Mouse (Mus musculus) liver (tissue): Measurements from ENCODE around the gene Efna2.

Source experiments
- DNase-seq: peaks from one replicate; pipeline ENCODE4 v3.0.0-alpha.2; 2020; ENCODE audit warnings: mixed read lengths

Efna2 gene

DNA sequence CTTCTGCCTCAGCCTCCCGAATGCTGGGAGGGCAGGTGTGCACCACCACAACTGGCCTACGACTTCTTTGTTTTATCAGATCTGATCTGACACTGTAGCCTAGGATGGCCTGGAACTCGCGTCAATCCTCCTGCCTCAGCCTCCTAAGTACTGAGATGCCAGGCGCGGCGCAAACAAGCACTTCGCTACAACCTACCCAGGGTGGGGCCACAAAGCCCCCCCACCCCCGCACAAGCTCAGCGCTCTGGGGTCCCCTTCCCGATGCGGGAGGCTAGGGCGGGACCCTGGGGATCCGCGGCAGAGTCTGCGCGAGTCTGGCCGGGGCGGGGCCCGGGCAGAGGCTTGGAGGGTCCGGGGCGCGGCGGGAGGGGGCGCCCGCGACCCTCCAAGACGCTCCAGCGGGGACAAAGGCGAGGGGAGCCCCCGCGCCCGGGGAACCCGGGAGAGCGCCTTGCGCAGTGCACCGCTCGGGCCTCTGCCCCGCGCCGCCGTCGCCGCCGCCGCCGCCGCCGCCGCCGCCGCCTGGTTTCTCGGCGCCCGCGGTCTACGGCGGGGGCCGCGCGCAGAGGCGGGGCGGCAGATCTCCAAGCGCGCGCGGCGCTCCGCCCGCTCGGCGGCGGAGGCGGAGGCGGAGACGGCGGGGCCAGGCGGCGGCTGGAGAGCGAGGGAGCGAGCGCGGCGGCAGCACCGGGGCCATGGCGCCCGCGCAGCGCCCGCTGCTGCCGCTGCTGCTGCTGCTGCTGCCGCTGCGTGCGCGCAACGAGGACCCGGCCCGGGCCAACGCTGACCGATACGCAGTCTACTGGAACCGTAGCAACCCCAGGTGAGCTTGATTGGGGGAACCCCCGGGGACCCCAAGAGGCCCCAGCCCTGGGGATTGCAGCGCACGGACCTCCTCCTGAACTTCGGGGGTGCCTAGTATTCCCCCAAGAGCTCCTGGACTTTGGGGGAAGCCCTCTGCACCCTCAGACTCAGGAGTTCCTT lies at the start of gene Efna2:
Efna2 (plus strand) TSS at position 415 of the 984 bp plus-strand sequence.
- no peak for DNase-seq

DNA sequence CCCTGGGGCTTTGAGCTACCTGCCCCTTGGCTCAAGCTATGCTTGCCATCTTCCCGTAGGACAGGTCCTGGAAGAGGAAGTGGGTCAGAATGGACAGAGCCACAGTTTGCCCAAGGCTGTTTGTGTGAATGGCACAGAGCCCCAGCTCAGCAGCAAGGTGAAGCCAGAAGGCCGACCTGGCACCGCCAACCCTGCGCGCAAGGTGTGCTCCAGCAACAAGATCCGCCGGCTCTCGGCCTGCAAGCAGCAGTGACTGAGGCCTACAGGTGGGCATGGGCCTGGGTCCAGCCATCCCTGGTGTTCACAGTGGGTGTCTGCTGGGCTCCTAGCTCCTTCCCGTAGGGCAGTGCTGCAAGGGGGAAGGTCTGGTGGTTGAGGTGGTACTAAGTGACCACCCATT lies 49.4 kb upstream of the Efna2 start:
- DNase-seq, result no peak

DNA sequence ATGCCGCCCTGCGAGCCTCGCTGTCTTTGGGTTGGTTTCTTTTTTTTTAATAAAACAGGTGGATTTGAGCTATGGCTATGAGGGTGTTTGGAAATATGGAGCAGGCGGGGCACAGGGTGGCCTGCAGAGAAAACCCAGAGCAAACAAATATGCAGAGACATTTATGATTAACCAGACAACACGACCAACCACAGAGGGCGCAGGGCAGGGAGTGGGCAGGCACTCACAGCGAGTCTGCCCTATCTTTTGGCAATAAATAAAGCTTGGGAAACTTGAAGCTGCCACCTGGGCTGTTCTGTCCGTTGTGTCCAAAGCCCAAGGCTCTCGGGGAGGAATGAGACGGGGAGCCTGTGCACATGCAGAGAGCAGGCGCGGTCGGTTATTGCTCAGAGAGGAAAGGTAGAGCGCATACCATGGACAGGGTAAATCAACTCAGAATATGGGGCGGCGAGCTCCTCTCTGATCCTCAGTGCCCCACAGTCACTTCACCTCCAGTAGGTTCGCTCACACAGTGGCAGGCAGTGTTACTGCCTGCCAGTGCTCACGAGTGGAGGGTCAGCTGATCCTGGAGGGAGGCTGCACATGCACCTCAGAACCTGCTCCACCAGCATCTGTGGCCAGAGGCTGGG lies 48.8 kb upstream of the Efna2 start:
- DNase-seq, result peak; percentile 22

DNA sequence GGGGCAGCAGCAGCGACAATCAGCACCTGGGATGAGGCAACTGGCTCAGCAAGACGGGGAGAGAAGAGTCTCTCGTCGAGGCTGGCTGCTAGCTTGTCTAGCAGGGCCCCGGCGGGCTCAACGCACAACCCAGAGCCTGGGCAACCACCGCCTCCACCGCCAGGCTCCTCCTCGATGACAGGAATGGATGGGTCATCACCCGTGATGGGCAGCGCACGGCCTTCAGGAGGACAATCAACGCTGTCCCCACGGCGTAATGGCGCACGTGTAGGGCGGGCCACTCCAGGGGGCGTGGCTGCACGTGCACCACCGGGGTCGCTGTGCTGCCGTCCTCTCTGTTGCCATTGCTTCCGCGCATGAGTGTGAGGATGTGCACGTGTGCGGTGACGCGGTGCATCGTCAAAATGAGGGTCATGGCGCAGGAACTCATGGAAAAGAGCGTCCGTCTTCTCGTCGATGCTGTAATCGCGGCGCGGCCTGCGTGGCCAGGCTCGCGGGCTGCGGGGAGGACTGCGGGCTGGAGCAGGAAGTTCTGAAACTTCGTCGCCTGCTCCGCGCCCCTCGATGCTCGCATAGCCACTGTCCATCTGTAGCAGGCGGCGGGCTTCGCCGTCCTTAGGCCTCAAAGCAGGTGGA lies 47.8 kb upstream of the Efna2 start:
- DNase-seq, result peak; percentile 39

DNA sequence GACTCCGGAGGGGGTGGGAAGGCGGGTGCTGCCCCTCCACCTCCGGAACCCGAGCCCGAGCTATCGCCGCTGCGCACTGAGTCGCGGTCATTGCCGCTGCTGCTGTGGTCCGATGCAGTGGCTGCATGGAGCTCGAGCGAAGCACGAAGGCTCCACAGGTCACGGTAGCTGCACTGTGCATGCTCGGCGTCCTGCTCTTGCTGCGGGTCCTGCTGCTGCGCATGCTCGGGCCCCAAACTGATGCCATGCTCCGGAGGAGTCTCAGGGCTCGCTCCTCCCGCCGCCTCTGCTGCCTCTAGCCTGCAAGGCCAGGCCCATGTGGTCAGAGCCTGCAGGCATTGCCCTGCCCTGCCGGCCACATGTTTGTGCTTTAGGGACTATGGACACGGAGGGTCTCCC lies 47.3 kb upstream of the Efna2 start:
- DNase-seq, result peak; percentile 14

DNA sequence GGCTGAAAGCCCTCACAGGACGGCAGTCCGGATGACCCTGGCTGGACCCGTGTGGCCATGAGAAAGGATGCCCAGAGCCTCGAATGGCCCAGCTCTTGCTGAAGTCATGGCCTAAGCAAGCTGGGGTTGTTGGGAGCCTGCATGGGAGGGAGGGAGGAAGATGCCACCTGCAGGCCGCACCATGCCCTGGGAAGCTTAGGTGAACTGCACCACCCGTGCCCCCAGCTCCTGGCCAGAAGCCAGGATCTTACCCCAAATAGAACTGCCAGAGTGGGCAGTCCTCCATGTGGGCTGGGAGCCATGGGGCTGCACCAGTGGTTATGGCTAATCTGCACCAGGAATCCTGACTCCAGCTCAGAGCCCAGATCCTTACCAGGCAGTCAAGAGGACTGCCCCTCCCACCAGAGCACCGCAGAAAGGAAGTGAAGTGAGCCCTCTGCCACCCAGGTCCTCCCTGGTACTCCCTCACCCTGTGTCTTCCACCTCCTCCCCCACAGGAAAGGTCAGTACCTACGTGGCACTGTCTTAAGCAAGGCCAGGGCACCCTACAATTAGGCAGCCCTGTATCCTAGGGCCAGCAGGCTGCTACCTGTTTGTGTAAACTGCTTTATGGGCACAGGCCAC lies 45.9 kb upstream of the Efna2 start:
- DNase-seq, result no peak

DNA sequence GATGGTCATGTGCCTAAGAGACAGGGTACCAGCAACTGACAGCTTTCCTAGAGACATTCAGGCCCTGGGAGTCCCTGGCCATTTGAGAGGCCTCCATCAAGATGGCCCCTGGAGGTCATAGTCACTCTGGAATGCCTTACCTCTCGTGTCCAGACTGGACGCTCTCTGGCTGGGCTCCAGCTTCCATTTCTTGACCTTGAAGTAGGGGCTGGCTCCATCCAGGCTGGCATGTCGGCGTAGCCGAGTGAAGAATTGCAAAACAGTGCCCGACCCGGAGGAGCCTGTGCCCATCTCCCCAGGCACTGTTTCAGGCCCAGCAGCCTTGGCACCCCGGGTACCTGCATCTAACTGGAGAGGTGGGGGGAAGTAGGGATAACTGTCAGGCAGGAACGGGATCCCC lies 44.9 kb upstream of the Efna2 start:
- DNase-seq, result no peak

DNA sequence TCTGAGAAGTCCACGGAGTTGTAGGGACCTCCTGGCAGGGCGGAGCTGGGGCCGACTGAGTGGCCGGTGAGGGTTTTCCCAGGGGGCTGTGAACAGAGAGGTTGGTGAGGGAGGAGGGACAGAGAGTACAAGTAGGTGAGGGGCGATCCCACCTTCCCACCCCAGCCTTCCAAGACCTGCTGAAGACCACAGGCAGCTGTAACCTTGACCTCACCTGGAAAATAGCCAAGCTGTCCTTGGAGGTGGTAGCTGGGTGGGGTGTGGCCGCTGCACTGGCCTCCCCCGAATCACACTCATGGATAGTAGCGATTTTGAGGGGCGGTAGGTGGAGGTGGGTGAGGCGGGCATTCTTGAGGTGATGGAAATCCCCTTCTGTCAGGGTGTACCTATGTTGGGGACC lies 44.1 kb upstream of the Efna2 start:
- no peak for DNase-seq

DNA sequence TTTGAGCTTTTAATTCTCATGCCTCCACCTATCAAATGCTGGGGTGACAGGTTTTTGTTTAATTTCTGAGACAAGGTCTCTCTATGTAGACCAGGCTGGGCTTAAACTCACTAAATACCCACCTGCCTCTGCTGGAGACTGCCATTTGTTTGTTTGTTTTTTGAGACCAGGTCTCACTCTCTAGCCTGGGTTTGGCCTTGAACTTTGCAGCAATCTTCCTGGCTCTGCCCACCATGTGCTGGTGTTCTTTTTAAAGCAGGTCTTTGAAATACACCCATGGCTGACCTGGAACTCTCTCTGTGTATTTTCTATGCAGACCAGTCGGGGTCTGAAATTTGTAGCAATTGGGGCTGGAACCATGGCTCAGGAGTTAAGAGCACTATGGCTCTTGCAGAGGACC lies 43.6 kb upstream of the Efna2 start:
- DNase-seq, result no peak

DNA sequence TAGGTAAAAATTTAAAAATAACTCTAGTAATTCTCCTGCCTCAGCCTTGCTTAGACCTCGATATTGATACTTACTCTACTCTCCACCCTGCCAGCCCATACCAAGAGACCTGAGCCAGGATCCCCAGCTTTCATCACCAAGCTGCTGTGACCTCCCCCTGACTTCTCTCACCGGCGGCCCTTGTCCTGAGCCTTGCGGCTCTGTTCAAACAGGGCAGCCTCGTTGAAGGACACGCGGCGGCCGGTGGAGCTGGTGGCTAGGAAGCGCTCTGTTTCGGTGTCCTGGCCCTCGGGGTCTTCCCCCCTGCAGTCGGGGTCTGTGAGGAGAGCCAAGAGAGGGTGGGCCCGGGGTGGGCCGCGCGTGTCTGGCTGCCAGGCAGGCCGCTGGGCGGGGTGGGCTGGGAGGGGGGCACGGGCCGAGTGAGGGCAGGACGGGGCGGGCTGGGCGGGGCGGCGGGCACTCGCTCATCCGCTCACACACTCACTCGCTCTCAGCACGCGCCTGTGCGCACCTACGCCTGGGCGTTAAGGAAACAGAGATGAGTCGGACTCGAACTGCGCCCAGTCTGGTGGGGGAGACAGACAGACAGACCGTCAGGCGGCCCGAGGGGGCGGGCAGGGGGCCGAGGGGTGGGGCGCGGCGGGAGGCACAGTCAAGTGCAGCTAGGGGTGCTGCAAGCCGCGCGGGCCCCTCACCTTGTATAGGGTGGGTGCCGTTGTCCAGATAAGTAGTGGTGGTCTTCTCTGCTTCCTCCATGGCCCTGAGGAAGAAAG lies 42.9 kb upstream of the Efna2 start:
- DNase-seq, result no peak

DNA sequence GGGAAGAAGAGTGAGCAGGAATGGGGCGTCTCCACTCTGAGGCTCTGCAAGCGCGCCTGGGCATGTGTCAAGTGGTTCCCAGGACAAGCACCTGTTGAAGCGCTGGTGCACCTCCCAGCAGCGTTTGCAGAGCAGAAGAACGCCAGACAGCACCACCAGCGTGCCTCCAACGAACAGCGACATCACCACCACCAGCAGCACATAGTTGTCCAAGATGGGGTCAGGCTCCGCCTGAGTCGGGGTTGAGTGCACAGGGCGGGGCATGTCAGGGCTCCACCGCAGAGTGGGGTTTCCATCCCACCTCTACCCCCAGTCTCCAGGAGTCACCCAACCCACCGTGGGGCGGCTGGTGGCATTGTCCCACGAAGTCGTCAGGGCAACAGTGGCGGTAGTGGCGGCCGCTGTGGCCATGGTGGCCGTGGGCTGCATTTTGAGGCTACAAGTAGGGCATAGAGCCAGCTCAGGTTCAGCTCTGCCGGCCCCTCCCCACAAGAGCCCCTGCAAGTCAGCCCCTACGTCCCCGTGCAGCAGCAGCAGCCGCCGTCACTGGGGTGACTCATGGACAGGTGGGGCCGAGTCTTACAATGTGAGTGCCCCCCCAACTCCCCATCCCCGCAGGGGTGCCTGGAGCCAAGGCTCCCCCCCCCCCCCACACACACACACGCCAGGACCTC lies 42.2 kb upstream of the Efna2 start:
- peak; percentile 48 for DNase-seq

DNA sequence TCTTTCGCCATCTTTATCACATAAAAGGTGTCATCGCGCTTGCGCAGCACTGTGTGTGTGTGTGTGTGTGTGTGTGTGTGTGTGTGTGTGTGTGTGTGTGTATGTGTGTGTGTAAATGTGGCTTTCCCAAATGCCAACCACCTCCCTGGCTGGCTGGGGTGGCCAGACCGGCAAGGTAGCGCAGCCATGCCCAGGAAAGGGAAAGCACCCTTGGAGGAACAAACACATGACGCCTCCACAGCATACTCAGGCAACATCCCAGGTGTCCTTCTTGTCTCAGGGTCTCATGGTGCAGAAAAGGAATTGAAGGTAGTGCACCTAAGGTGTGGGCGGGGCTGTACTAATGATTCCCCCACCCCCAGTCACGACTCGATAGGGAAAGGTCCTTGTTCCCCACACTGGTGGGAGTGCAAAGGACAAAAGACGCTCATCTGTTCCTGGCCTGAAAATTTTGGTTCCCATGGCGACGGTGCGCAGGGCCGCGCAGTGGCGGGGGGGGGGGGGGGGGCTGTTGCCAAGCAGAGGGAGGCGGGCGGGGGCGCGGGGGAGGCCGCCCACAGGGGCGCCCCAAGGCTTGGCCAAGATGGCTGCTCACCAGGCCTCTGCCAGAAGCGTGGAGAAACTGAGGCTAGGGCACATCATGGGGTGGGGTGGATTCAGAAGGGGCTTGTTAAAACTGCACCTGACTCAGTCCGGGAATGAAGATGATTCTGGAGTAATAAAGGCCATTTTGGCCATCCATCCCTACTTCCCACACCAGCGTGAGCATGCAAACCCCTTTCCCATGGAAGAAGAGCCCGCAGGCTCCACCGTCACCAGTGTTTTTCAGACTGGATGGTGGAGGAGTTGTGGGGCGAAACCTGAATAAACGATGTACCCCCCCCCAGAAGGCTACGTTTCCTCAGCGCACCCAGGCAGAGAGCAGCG lies 41.4 kb upstream of the Efna2 start:
- DNase-seq, result no peak

DNA sequence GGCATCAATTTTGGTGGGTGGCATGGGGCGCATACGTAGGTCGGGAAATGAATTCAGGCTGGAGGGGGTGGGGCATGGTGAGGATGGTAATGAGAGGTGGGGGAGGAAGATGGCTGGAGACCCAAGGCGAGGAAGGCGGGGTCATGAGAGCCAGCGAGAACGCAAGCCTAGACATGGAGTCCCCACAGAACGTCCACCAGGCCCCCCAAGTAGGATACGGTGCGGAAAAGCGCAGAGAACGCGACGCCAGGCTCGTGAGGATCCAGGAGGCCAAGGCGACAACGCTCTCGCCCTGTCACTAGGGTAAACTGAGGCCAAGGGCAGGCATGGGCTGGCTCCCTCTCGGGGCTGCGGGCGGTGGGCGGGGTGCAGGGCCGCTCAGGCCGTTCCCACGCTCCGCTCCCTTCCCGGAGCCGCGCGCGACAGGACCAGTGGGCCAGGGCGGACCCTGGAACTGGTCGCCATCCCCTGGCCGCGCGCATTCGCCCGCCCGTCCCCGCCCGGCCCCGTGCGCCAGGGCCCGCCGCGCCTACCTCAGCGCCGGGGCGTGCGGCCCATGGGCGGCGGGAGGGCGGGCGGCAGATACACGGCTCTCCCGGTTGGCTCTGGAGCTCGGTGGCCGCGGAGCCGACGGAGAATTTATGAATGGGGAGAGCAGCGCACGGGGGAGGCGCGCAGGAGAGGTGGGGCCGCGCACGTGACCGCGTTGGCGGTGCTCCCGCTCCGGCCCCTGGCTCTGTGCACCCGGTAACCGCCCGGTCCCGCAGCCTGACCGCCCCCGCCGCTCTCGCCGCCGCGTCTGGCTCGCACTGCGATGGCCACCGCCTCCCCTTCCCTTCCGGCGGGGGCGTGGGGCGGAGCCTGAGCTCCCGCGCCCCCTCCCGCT lies 40.5 kb upstream of the Efna2 start, which contains the start of gene Atp5d:
Atp5d (plus strand) TSS at position 80 of the 886 bp plus-strand sequence.
- DNase-seq, result peak; percentile 76

DNA sequence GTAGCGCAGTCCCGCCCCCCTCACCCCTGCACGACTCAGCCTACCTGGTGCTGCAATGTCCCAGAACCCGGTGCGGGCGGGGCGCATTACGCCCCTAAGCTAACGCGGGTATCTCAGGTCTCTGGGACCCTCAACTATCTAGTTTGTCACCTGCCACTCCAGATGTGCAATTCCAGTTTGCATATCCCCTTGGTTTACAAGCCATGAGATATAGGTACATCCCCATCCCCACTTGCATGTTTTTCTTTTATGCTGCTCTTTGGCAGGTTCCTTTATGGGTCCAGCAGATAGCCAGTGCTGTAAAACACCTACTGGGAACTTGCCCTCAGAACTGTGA lies 39.9 kb upstream of the Efna2 start:
- no peak for DNase-seq

DNA sequence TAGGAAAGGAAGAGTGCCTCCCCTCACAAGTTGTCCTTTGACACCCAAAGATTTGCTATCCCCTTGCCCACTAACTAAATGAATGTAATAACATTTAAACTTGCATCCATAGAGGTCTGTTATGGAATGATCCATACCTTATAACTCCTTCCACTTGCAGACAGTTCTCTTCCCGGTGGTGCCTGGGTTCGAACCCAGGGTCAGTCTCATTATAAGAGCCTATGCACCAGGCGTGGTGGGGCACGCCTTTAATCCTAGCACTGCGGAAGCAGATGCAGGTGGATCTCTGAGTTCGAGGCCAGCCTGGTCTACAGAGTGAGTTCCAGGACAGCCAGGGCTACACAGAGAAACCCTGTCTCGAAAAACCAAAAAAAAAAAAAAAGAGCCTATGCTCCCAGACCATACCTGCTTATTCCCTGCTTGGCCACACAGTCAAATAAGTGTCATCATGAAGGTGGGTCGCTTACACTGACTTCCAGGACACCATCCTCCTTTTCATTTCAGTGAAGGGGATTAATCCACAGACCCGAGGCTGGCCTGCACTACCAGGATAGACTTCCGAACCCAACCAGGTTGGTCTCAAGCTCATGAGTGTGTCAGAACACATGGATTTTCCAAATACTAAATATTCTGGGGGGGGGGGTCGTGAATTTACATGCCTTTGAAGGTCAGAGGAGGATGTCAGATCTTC lies 39.2 kb upstream of the Efna2 start:
- DNase-seq, result no peak

DNA sequence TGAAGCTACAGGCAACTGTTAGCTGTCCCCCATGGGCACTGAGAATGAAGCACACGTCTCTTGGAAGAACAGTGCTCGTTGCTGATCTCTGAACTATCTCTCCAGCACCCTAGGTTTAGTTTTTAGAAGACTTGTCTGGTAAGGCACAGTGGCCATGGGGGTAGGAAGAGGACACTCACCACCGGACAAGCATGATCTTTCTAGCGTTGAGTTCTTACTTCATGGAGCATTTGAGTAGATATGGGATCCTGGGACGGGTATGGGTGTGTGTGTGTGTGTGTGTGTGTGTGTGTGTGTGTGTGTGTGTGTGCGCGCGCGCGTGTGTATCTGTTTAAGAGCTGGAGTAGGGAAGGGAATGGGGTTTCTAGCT lies 38.6 kb upstream of the Efna2 start, which contains the start of gene Cbarp:
Cbarp (minus strand) TSS at position 170 of the 370 bp plus-strand sequence.
- no peak for DNase-seq

DNA sequence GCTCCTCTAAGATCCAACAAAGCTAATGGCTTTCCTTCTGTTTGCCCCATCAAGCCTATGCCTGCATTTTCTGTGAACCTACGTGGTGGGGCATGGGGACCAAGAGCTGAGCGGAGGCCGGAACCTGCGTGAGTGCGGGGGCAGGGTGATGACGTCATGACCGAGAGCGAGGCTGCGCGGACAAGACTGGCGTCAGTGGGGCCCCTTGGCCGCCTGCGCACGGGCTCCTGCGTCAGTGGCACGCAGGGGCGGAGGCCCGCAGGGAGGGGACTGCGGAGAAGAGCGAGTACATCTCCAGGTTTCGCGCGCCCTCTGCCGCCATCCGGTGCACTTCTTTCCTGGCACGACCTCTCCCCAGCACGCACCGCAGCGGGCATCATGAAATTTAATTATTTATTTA lies 38.0 kb upstream of the Efna2 start:
- peak; percentile 97 for DNase-seq

DNA sequence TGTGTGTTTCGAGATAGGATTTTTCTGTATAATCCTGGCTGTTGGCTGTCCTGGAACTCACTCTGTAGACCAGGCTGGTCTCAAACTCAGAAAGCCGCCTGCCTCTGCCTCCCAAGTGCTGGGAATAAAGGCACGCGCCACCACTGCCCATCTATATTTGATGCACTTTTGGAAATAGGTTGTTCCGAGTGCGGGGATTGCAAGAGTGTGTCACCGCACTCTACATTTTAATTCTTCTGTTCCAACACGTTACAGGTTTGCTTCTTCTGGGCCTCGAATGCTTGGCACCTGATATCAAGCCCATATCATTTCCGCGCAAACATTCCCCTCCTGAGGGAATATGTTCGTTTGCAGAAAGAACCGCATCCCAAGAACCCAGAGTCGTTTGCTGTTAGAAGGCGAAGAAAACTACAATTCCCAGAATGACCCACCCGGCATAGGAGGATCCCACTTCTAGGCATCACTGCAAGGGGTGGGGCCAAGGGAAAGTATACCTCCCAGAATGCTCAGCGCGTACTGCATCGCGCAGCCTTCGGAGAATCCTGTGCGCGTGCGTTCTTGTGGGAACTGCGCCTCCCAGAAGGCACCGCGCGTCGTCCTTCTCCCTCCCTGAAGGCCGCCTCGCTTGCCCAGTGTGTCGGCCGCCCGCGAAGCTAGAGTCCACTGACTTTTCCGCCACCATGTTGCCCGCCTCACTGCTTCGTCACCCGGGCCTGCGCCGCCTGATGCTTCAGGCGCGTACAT lies 37.3 kb upstream of the Efna2 start:
- DNase-seq, result peak; percentile 97
